Comparison of ENCODE assay signal across 9 mouse cellular contexts in genomic region chr7:82263141-82263540, GRCm38 (mm10).
DNase-seq lines count a peak whose midpoint lies in the region; ATAC-seq lines count a peak whose summit lies in the region.
"Had no signal": no experiment of that assay in that cellular context is flagged by ENCODE, and none has a peak within 500 bp of the region (broad histone marks: within the 10 kb centered on the region; RNA-seq: fewer than 3 reads in every experiment).

No protein-coding gene starts in this region.

- no peaks in the 10 kb centered on the region for H3K4me1 ChIP-seq in embryonic facial prominence, embryonic 14.5 days (ENCODE audit: control insufficient read depth, insufficient read depth, low read length)
- H3K4me1 ChIP-seq: stomach, embryonic 15.5 days had no signal

- H3K36me3 ChIP-seq in embryonic facial prominence, embryonic 14.5 days (ENCODE audit: control insufficient read depth, insufficient read depth, low read length), result no peaks in the 10 kb centered on the region
- H3K36me3 ChIP-seq: stomach, embryonic 15.5 days had no signal

- no peak overlapping the region for H3K9ac ChIP-seq in embryonic facial prominence, embryonic 14.5 days (ENCODE audit: low read depth, low read length)
- H3K9ac ChIP-seq: stomach, embryonic 15.5 days had no signal

- no peaks in the 10 kb centered on the region for H3K9me3 ChIP-seq in embryonic facial prominence, embryonic 14.5 days (ENCODE audit: control insufficient read depth, low read length)
- H3K9me3 ChIP-seq: stomach, embryonic 15.5 days had no signal

- H3K27me3 ChIP-seq in embryonic facial prominence, embryonic 14.5 days (replicated peaks; ENCODE audit: control insufficient read depth, insufficient read depth, low read length), result no peaks in the 10 kb centered on the region
- H3K27me3 ChIP-seq: stomach, embryonic 15.5 days had no signal

- H3K27ac ChIP-seq in embryonic facial prominence, embryonic 14.5 days (replicated peaks; ENCODE audit: low read depth, low read length), result no peak overlapping the region
- H3K27ac ChIP-seq: stomach, embryonic 15.5 days had no signal

- ATAC-seq in embryonic facial prominence, embryonic 14.5 days (ENCODE audit: low read depth), result no peak

- H3K4me2 ChIP-seq in embryonic facial prominence, embryonic 14.5 days (ENCODE audit: low read depth, low read length), result no peak overlapping the region
- H3K4me2 ChIP-seq: stomach, embryonic 15.5 days had no signal

- WGBS in embryonic facial prominence, embryonic 14.5 days, result 18% methylated on average over 8 of the region's 8 CpGs

- peak; percentile 42 for DNase-seq in gastrocnemius, adult 18-20 months (ENCODE audit: low spot score)
- no peak for DNase-seq in gastrocnemius, postnatal 25 days
- peak; percentile 56 for DNase-seq in A20 (ENCODE audit: low read depth, low spot score)
- DNase-seq in adrenal gland, postnatal 36 days, result peak; percentile 69 to 75
- peak; percentile 58 for DNase-seq in embryonic facial prominence, embryonic 14.5 days (ENCODE audit: low spot score)
- DNase-seq in kidney, postnatal 36 days, result peak; percentile 49 to 81
- peak; percentile 78 for DNase-seq in lung, postnatal 14 days
- peak; percentile 71 for DNase-seq in thymus, postnatal 0 days (ENCODE audit: low spot score)

- H3K4me3 ChIP-seq in embryonic facial prominence, embryonic 14.5 days (ENCODE audit: low read depth, low read length), result no peak overlapping the region
- H3K4me3 ChIP-seq: stomach, embryonic 15.5 days had no signal
